Mouse (Mus musculus) limb, embryonic 10.5 days (tissue): ENCODE data around the gene Kdelr2. TPM values are rescaled to one million over a fixed set of nuclear protein-coding genes. Genes with fewer than 3 reads are reported as not detected.

Experiments used
- DNase-seq: peaks from one replicate; pipeline ENCODE4 v3.0.0-alpha.2; 2017; ENCODE audit warnings: low spot score
- H3K27ac ChIP-seq: fragments of 300-500 bp; sonication (generic); 2 replicates; pipeline ENCODE4 v1.5.1; 2016; ENCODE audit warnings: mild to moderate bottlenecking
- H3K27me3 ChIP-seq: fragments of 300-500 bp; sonication (generic); 2 replicates; pipeline ENCODE4 v1.6.1; 2016; ENCODE audit warnings: low read depth, mild to moderate bottlenecking; ENCODE audit not compliant: poor library complexity, severe bottlenecking
- H3K36me3 ChIP-seq: fragments of 300-500 bp; sonication (generic); 2 replicates; pipeline ENCODE4 v1.6.1; 2016; ENCODE audit warnings: mild to moderate bottlenecking, moderate library complexity
- H3K4me1 ChIP-seq: fragments of 300-500 bp; sonication (generic); 2 replicates; pipeline ENCODE4 v1.6.1; 2016
- H3K4me3 ChIP-seq: fragments of 300-500 bp; sonication (generic); 2 replicates; pipeline ENCODE4 v1.5.1; 2016; ENCODE audit warnings: mild to moderate bottlenecking, moderate library complexity
- H3K9me3 ChIP-seq: fragments of 300-500 bp; sonication (generic); replicated peaks from 2 replicates; pipeline ENCODE4 v1.6.1; 2016; ENCODE audit warnings: mild to moderate bottlenecking
- WGBS: fragments of 180-500 bp; shearing (Covaris S2); methylation state at CpG from one replicate; pipeline ENCODE4 v1.1.7; 2016; 5-methylcytosine and 5-hydroxymethylcytosine counted together
- polyA plus RNA-seq: library from polyadenylated mRNA; unstranded; fragments of >200 nt; fragmentation: Nextera tagmentation; extraction: Ambion mirVana; gene quantifications from 2 replicates; pipeline ENCODE4 v1.2.1, GENCODE M21; 2016

Gene Kdelr2
- polyA plus RNA-seq, 1 experiment from 2014 or later = 246 TPM

DNA sequence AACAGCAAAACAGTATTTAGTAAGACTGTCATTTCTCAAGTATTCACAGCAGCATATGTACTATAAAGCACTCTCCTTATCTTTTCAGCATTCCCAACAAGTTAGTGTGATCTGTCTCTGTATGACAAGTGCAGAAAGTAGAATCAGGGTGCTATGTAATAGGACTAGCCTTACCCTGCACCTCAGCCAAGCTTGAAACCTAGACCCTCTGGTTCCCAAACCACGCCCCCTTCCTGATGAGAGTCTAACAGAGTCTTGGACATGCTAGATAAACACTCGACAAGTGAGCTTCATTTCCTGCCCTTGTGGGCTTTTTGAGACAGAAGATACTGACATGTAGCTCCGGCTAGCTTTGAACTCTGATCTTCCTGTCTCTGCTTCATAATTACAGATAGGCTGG, 5.6 kb downstream of the Kdelr2 start:
- peaks cover 82% of the 10 kb centered on the region for H3K36me3 ChIP-seq
- WGBS = 80% methylated on average over 3 of the region's 3 CpGs

GRCm38 (mm10) chr5:143410841-143411395, 7.3 kb downstream of the Kdelr2 start:
- Histone ChIP-seq H3K4me1 (no peaks in the 10 kb centered on the region), H3K9me3 (no peaks in the 10 kb centered on the region), H3K27me3 (no peaks in the 10 kb centered on the region), H3K36me3 (peaks cover 84% of the 10 kb centered on the region), H3K27ac (no peak overlapping the region), H3K4me3 (no peak overlapping the region)
- 92% methylated on average over 4 of the region's 4 CpGs for WGBS
- no peak for DNase-seq

More for the DNA sequence above, 5.6 kb downstream of the Kdelr2 start:
- H3K27me3 ChIP-seq = no peaks in the 10 kb centered on the region
- peaks cover 13% of the 10 kb centered on the region for H3K4me1 ChIP-seq
- no peak for DNase-seq
- no peaks in the 10 kb centered on the region for H3K9me3 ChIP-seq
- H3K27ac ChIP-seq = no peak overlapping the region
- no peak overlapping the region for H3K4me3 ChIP-seq

DNA sequence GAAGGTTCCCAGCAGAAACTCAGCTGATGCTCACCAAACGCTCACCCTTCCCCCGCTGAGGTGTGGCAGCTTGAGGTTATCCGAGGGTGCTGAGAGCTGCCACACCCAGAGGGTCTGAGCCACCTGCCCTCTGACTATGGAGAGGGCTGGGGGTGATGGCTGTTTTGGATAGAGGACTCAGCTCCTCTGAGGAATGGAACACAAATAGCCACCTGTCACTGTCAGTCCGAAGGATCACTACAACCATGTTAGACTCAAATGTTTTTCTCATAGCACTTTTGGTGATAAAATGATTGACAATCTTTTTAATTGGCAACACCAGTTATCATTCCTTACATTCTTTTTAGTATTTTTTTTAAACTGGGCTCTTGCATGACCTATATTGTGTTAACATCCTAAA, 17.8 kb downstream of the Kdelr2 start:
- Histone ChIP-seq H3K36me3 (peaks cover 74% of the 10 kb centered on the region), H3K4me1 (no peaks in the 10 kb centered on the region), H3K9me3 (no peaks in the 10 kb centered on the region; the same call in 1 of the 2 replicates), H3K27ac (no peak overlapping the region), H3K4me3 (no peak overlapping the region), H3K27me3 (no peaks in the 10 kb centered on the region)
- 86% methylated on average over 4 of the region's 4 CpGs for WGBS
- DNase-seq = no peak

- Histone ChIP-seq H3K27ac (no peak overlapping the region), H3K9me3 (no peaks in the 10 kb centered on the region), H3K27me3 (no peaks in the 10 kb centered on the region), H3K4me1 (no peaks in the 10 kb centered on the region), H3K4me3 (no peak overlapping the region), H3K36me3 (peaks cover 59% of the 10 kb centered on the region)
- 90% methylated on average over 4 of the region's 4 CpGs for WGBS
- no peak for DNase-seq
These were observed 19.4 kb downstream of the Kdelr2 start for GRCm38 (mm10) chr5:143422990-143423389.

- H3K9me3 ChIP-seq = no peaks in the 10 kb centered on the region
These were observed 20.4 kb downstream of the Kdelr2 start for GRCm38 (mm10) chr5:143423899-143424519.

DNA sequence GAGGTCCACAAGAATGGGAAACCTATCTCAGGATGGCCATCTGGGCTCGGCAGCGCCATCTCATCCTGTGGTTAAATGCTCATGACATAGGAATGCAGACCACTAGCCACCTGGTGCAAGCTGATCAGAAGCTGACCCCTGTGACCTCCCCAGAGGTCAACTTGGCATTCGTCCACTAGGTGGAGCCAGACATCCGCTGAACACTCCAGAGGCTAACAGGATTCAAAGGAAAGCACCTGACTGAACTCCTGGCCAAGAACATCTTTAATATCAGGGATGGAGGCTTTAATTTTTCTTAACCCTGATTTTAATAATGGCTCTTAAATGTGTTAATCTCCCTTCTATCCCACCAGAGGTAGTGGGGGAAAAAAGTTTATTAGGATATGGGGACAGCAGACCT, 30.8 kb downstream of the Kdelr2 start:
- 2% methylated on average over 4 of the region's 4 CpGs for WGBS
- Histone ChIP-seq H3K4me1 (peaks cover 14% of the 10 kb centered on the region), H3K4me3 (no peak overlapping the region), H3K36me3 (no peaks in the 10 kb centered on the region), H3K9me3 (no peaks in the 10 kb centered on the region), H3K27ac (no peak overlapping the region), H3K27me3 (no peaks in the 10 kb centered on the region)
- DNase-seq = peak; percentile 91

More at GRCm38 (mm10) chr5:143423899-143424519, 20.4 kb downstream of the Kdelr2 start:
- Histone ChIP-seq H3K36me3 (peaks cover 49% of the 10 kb centered on the region), H3K27ac (no peak overlapping the region), H3K4me1 (no peaks in the 10 kb centered on the region), H3K4me3 (no peak overlapping the region), H3K27me3 (no peaks in the 10 kb centered on the region)
- 33% methylated on average over 6 of the region's 6 CpGs for WGBS
- peak; percentile 64 for DNase-seq

- Histone ChIP-seq H3K9me3 (no peaks in the 10 kb centered on the region), H3K4me3 (no peak overlapping the region), H3K27me3 (no peaks in the 10 kb centered on the region), H3K36me3 (no peaks in the 10 kb centered on the region), H3K27ac (no peak overlapping the region), H3K4me1 (no peaks in the 10 kb centered on the region)
- WGBS = 84% methylated on average over 3 of the region's 3 CpGs
- peak; percentile 27 for DNase-seq
These were observed 37.7 kb downstream of the Kdelr2 start for GRCm38 (mm10) chr5:143441298-143441697.

DNA sequence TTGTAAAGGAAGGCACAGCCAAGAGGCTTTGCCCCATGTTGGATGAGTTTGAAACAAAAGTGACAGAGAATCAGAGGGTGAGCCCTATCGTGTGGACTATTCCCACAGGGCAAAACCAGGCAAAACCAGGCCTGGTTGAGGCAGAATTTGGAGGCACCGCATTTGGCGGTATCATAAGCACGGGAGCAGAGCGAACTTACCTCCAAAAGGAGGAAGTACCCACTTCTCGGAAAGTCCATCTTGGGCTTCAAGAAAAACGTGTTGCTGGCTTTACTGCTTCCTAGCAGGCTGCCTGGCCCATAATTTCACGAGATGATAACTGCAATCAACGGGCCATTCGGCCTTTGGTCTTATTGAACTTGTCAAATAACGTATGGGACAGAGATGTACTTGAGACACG, 38.1 kb downstream of the Kdelr2 start:
- H3K9me3 ChIP-seq = no peaks in the 10 kb centered on the region
- WGBS = 89% methylated on average over 12 of the region's 12 CpGs
- no peak overlapping the region for H3K27ac ChIP-seq
- DNase-seq = peak; percentile 23
- H3K4me3 ChIP-seq = no peak overlapping the region
- H3K4me1 ChIP-seq = no peaks in the 10 kb centered on the region
- H3K27me3 ChIP-seq = no peaks in the 10 kb centered on the region
- H3K36me3 ChIP-seq = no peaks in the 10 kb centered on the region

GRCm38 (mm10) chr5:143463671-143464070, 60.0 kb downstream of the Kdelr2 start:
- H3K27me3 ChIP-seq = 0 out of 2 replicates have a peak, but pooled peaks cover 15% of the 10 kb centered on the region
- H3K4me1 ChIP-seq = peaks cover 19% of the 10 kb centered on the region
- peak overlapping the region; percentile 78; the same call in 1 of the 2 replicates for H3K27ac ChIP-seq
- H3K36me3 ChIP-seq = peaks cover 19% of the 10 kb centered on the region
- H3K4me3 ChIP-seq = peak overlapping the region; percentile 70
- WGBS = 78% methylated on average over 11 of the region's 11 CpGs
- H3K9me3 ChIP-seq = no peaks in the 10 kb centered on the region
- no peak for DNase-seq

GRCm38 (mm10) chr5:143464100-143464756, 60.6 kb downstream of the Kdelr2 start, which contains the start of gene Daglb:
Daglb (plus strand) TSS chr5:143464584.
- H3K36me3 ChIP-seq = peaks cover 23% of the 10 kb centered on the region
- peaks cover 19% of the 10 kb centered on the region for H3K4me1 ChIP-seq
- H3K9me3 ChIP-seq = no peaks in the 10 kb centered on the region
- peak within 1 kb of the TSS; percentile 70 for H3K4me3 ChIP-seq
- H3K27me3 ChIP-seq = 0 out of 2 replicates have a peak, but pooled peaks cover 15% of the 10 kb centered on the region
- peak; percentile 90 for DNase-seq
- WGBS = 2% methylated on average over 43 of the region's 43 CpGs
- peak within 1 kb of the TSS; percentile 78 for H3K27ac ChIP-seq

- Histone ChIP-seq H3K4me1 (peaks cover 19% of the 10 kb centered on the region), H3K4me3 (peak overlapping the region; percentile 70), H3K36me3 (peaks cover 27% of the 10 kb centered on the region), H3K27ac (peak overlapping the region; percentile 78), H3K9me3 (no peaks in the 10 kb centered on the region), H3K27me3 (0 out of 2 replicates have a peak, but pooled peaks cover 15% of the 10 kb centered on the region)
- DNase-seq = no peak
- WGBS = under 1% methylated on average over 20 of the region's 20 CpGs
These were observed 61.1 kb downstream of the Kdelr2 start for GRCm38 (mm10) chr5:143464757-143465118.

DNA sequence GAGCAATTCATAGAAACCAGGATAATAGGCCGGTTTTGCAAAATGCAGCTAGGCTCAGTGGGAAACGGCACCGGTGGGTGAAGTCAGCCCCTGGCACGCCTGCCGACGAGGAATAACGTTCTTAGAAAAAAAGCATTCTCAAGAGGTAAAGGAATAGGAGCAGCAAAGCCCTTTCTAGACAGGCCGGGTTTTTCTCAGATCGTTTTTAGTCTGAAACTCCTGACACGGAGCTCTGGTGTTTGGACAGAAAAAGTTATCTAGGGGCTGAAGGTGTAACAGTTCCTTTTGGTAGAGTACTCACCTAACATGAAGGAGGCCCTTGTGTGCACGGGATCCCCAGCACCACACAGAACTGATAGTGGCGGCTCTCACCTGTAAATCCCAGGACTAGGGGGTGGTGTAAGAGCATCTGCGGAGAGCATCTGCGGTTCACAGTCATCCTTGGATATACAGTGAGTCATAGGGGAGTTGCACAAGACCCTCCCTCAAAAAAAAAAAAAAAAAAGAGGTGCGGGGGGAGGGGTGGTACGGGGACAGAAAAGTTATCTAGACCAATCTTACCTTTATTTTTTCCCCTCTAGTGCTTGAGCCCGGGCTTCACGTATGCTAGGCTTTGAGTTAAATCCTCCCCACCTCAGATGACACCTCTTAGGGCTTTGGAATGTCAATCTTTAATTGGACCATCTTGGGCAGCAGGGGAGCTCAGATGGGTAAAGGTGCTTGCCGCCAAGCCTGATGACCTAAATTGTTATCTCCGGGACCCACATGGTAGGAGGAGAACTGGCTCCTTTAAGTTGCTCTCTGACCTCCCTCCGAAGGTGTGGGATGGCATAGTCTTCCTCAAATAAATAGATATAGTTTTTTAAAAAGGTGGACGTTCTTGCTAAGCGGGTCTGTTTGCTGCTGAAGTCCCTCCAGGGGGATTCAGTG, 61.8 kb downstream of the Kdelr2 start:
- no peak for DNase-seq
- 32% methylated on average over 23 of the region's 23 CpGs for WGBS
- H3K27ac ChIP-seq = no peak overlapping the region

More for the DNA sequence above, 61.8 kb downstream of the Kdelr2 start:
- Histone ChIP-seq H3K4me1 (peaks cover 19% of the 10 kb centered on the region), H3K4me3 (peak overlapping the region; percentile 70), H3K27me3 (0 out of 2 replicates have a peak, but pooled peaks cover 15% of the 10 kb centered on the region), H3K9me3 (no peaks in the 10 kb centered on the region), H3K36me3 (peaks cover 33% of the 10 kb centered on the region)
